Mouse (Mus musculus) gastrocnemius, adult 18-20 months (tissue): ENCODE data around the gene Dbh. TPM values are rescaled to one million over a fixed set of nuclear protein-coding genes. Genes with fewer than 3 reads are reported as not detected.

Source experiments
- DNase-seq: peaks from one replicate; pipeline ENCODE4 v3.0.0; 2021; ENCODE audit warnings: low spot score
- total RNA-seq, 2 experiments: library from RNA; stranded (reverse); gene quantifications; 2 replicates each; pipeline ENCODE4 v1.2.3; 2021

Dbh gene
- total RNA-seq, 2 experiments from 2014 or later: not detected

DNA sequence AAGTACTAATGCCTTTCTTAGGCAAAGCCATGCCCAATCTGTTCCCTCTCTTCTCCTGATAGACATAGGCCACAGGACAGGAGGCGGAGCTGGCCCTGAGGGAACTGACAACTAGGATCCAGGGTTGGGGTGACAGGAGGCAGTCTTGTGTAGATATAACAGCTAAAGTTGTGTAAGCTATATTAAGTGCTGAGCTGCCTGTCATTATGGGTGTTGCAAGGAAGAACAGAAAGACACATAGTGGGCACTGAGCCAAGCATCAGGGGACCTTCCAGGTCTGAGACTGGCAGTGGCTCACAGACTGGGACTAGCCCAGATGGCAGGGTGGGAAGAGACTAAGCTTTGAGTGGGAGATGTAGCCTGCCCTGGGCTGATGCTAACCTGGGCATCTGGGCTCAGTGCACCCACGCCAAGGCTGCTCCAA, 53.1 kb downstream of the Dbh start:
- DNase-seq: no peak

DNA sequence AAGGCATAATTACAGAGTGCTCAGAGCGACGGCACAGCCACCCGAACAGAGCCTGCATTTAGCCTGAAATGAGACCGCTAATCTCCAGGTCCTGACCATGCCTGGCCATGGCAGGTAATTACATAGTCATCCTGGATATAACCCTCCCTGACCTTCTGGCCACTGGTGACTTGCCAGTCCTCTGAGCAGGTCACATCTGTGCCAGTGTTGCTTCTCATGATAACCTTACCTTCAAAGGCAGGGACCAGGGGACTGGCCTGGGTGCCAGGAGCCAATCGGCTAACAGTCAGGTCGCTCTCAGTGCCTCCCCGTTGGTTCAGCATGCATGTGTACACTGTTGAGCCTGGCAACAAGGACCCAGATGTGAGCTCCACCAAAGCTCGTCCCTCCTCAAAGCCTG, 53.5 kb downstream of the Dbh start:
- DNase-seq: no peak

DNA sequence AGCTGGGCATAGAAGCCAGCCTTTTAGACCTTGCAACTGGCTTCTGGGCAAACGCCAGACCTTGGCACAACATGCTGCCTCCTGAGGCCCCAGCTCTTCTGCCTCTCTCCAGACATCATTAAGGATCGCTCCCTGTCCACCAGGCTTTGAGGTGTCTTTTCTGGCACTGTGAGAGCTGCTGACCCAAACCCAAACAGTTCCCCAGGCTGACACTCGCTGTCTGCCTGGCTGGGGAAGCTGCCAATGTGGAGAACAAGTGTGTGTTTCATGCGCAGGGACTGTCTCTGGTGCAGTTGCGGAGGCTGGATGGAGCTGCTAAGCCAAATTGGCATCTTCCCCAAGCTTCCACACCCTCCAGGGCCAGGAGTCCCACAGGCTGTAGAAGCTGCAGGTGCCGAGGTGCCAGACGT, 58.0 kb downstream of the Dbh start:
- DNase-seq: no peak

GRCm38 (mm10) chr2:27226572-27226971, 61.5 kb downstream of the Dbh start:
- no peak for DNase-seq

GRCm38 (mm10) chr2:27228809-27229480, 63.9 kb downstream of the Dbh start:
- DNase-seq: no peak

DNA sequence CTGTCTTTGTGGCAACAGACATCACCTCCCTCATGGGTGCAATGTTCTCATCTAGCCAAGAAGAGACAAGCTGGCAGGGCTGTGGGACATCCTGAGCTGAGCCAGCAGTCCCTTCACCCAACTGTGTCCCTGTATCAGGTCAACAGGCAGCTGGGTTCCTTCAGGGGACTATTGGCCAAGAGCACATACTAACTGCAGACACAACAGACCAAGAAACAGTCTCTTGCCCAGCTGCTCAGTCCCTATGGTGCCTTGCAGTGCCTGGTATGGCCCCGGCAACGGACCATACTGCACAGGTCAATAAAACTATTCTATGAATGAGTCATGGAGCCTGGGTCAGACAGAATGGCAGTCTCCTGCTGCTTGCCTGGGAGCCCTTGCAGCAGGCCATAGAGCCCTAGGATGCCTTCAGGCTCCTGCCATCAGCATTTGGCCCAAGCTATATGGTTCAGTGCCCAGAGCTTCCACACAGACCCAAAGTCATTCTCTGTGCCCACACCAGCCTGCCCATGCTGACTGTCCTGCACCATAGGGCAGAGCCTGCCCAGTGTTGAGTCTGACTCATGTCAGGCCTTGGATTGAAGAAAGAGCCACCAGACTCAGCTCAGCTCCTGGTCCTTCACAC, 64.6 kb downstream of the Dbh start:
- no peak for DNase-seq

DNA sequence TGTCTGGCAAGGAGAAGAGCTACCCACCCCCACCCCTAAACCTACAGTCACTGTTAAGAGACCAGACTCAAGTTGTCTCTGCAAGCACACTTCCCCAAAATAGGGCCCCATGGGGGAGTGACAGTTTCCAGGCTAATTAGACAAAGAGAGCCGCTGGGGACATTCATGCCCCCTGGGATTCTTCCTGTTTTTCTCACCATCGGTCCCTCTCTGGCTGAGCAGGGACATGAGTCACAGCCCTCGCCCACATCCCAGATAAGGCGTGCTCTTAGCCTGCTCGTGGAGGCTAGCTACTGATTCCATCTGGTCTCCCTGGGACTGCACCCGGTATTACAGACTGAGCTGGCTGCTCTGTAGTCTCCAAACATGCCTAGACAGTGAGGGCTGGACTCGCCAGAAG, 67.3 kb downstream of the Dbh start:
- DNase-seq: no peak

Other genes with a start within 250 kb of the Dbh start
- 10 to 100 TPM; 11.5 to 12.5 TPM for gene Surf2, start 248.9 kb upstream of the Dbh start, total RNA-seq
- gene Surf1, start 248.7 kb upstream of the Dbh start, total RNA-seq: 10 to 100 TPM; 41.4 to 43.1 TPM
- 10 to 100 TPM; 69.8 to 70.0 TPM for gene Surf4, start 231.3 kb upstream of the Dbh start, total RNA-seq
- gene Stkld1, start 231.2 kb upstream of the Dbh start, total RNA-seq: under 1 TPM in 1 of 2 experiments, not detected in 1; 0.24 TPM
- 10 to 100 TPM; 14.4 to 14.7 TPM for gene Rexo4, start 200.8 kb upstream of the Dbh start, total RNA-seq
- gene Adamts13, start 191.8 kb upstream of the Dbh start, total RNA-seq: not detected
- 10 to 100 TPM; 31.2 to 34.2 TPM for gene Cacfd1, start 155.3 kb upstream of the Dbh start, total RNA-seq
- under 1 TPM in 1 of 2 experiments, not detected in 1; 0.17 TPM for gene Slc2a6, start 137.2 kb upstream of the Dbh start, total RNA-seq
- under 1 TPM; 0.18 to 0.21 TPM for gene Mymk, start 93.1 kb upstream of the Dbh start, total RNA-seq
- 1 to 10 TPM; 2.7 to 6.9 TPM for gene Adamtsl2, start 85.9 kb upstream of the Dbh start, total RNA-seq
- not detected for gene Fam163b, start 22.7 kb upstream of the Dbh start, total RNA-seq
- gene Sardh, start 83.1 kb downstream of the Dbh start, total RNA-seq: under 1 TPM; 0.82 to 0.85 TPM